Mouse (Mus musculus) MEL (cell line): Measurements from ENCODE around the gene Klhl42. TPM values are rescaled to one million over a fixed set of nuclear protein-coding genes. Genes with fewer than 3 reads are reported as not detected.

Experiments
- DNase-seq: peaks from one replicate; pipeline ENCODE4 v3.0.0; 2011; ENCODE audit warnings: low read depth, low spot score
- H3K27ac ChIP-seq: 2 replicates; pipeline ENCODE4 v1.5.1; 2012; ENCODE audit warnings: low read depth, mild to moderate bottlenecking, control low read depth, low read length, moderate library complexity; ENCODE audit not compliant: control insufficient read depth
- H3K27me3 ChIP-seq, 2 experiments: fragments of 150-350 bp in 1 of 2; sonication (generic) in 1 of 2; 2 replicates each; pipeline ENCODE4 v1.6.1; 2012; ENCODE audit warnings: low read length in 2 of 2, mild to moderate bottlenecking in 2 of 2, improper control_type of control experiment in 1 of 2, moderate library complexity in 1 of 2; ENCODE audit not compliant: insufficient read depth in 2 of 2, control insufficient read depth in 1 of 2
- H3K36me3 ChIP-seq, 2 experiments: 2 replicates each; pipeline ENCODE4 v1.6.1; 2012 to 2014; ENCODE audit warnings: low read length in 2 of 2, improper control_type of control experiment in 1 of 2, inconsistent platforms in 1 of 2, mild to moderate bottlenecking in 1 of 2; ENCODE audit not compliant: insufficient read depth in 2 of 2, control insufficient read depth in 1 of 2
- H3K4me1 ChIP-seq, 2 experiments: fragments of 150-350 bp in 1 of 2; sonication (generic) in 1 of 2; 2 replicates each; pipeline ENCODE4 v1.6.1; 2012; ENCODE audit warnings: low read length in 2 of 2, improper control_type of control experiment in 1 of 2, mild to moderate bottlenecking in 1 of 2; ENCODE audit not compliant: insufficient read depth in 2 of 2, control insufficient read depth in 1 of 2
- H3K4me3 ChIP-seq, 2 experiments: fragments of 150-350 bp in 1 of 2; sonication (generic) in 1 of 2; 2 replicates each; pipeline ENCODE4 v1.5.1; 2012; ENCODE audit warnings: low read depth in 2 of 2, low read length in 2 of 2, mild to moderate bottlenecking in 2 of 2, moderate library complexity in 2 of 2, control low read depth in 1 of 2, improper control_type of control experiment in 1 of 2; ENCODE audit not compliant: control insufficient read depth in 1 of 2, insufficient read depth in 1 of 2
- H3K79me2 ChIP-seq: 2 replicates; pipeline ENCODE4 v1.6.1; 2012; ENCODE audit warnings: mild to moderate bottlenecking, low read length, moderate library complexity; ENCODE audit not compliant: control insufficient read depth, poor library complexity, insufficient read depth
- H3K9ac ChIP-seq: 2 replicates; pipeline ENCODE4 v1.6.1; 2012; ENCODE audit warnings: low read depth, mild to moderate bottlenecking, control low read depth, low read length, moderate library complexity; ENCODE audit not compliant: control insufficient read depth, poor library complexity, severe bottlenecking
- H3K9me3 ChIP-seq: fragments of 150-350 bp; sonication (generic); replicated peaks from 2 replicates; pipeline ENCODE4 v1.6.1; 2012; ENCODE audit warnings: mild to moderate bottlenecking, low read length, improper control_type of control experiment, moderate library complexity; ENCODE audit not compliant: insufficient read depth
- BHLHE40 ChIP-seq: IDR thresholded peaks from 2 replicates; pipeline ENCODE4 v1.6.1; 2012; ENCODE audit warnings: low read depth, mild to moderate bottlenecking, inconsistent platforms, low read length, improper control_type of control experiment, borderline replicate concordance
- CHD1 ChIP-seq: IDR thresholded peaks from 2 replicates; pipeline ENCODE4 v1.6.1; 2012; ENCODE audit warnings: low read depth, mild to moderate bottlenecking, inconsistent platforms, low read length, improper control_type of control experiment
- CTCF ChIP-seq, 3 experiments: IDR thresholded peaks in 2 of 3; conservative IDR thresholded peaks in 1 of 3; 2 replicates each; pipeline ENCODE4 v1.5.1; 2011 to 2012; ENCODE audit warnings: low read length in 3 of 3, low read depth in 2 of 3, mild to moderate bottlenecking in 2 of 3, improper control_type of control experiment in 1 of 3, inconsistent platforms in 1 of 3, mixed read lengths in 1 of 3, moderate library complexity in 1 of 3; ENCODE audit not compliant: control insufficient read depth in 1 of 3, insufficient read depth in 1 of 3, poor library complexity in 1 of 3, severe bottlenecking in 1 of 3
- E2F4 ChIP-seq: IDR thresholded peaks from 2 replicates; pipeline ENCODE4 v1.6.1; 2011; ENCODE audit warnings: low read depth, low read length, improper control_type of control experiment, borderline replicate concordance
- ELF1 ChIP-seq: IDR thresholded peaks from 2 replicates; pipeline ENCODE4 v1.6.1; 2014; ENCODE audit warnings: low read depth, mild to moderate bottlenecking, inconsistent platforms, low read length, improper control_type of control experiment, moderate library complexity
- ETS1 ChIP-seq: IDR thresholded peaks from 2 replicates; pipeline ENCODE4 v1.6.1; 2012; ENCODE audit warnings: low read depth, mild to moderate bottlenecking, inconsistent platforms, low read length, improper control_type of control experiment, moderate library complexity
- GABPA ChIP-seq: IDR thresholded peaks from 2 replicates; pipeline ENCODE4 v1.6.1; 2012; ENCODE audit warnings: low read depth, mild to moderate bottlenecking, inconsistent platforms, low read length, improper control_type of control experiment, moderate library complexity
- GATA1 ChIP-seq: IDR thresholded peaks from 2 replicates; pipeline ENCODE4 v1.6.1; 2011; ENCODE audit warnings: low read depth, low read length, improper control_type of control experiment
- HCFC1 ChIP-seq: IDR thresholded peaks from 2 replicates; pipeline ENCODE4 v1.6.1; 2012; ENCODE audit warnings: low read depth, mild to moderate bottlenecking, inconsistent platforms, low read length, improper control_type of control experiment, moderate library complexity
- JUND ChIP-seq: IDR thresholded peaks from 2 replicates; pipeline ENCODE4 v1.6.1; 2011; ENCODE audit warnings: low read depth, mild to moderate bottlenecking, improper control_type of control experiment, low read length
- MAFK ChIP-seq: IDR thresholded peaks from 2 replicates; pipeline ENCODE4 v1.6.1; 2011; ENCODE audit warnings: low read depth, mild to moderate bottlenecking, low read length, improper control_type of control experiment, borderline replicate concordance
- MEF2A ChIP-seq: IDR thresholded peaks from 2 replicates; pipeline ENCODE4 v1.6.1; 2014; ENCODE audit warnings: low read depth, mild to moderate bottlenecking, inconsistent platforms, low read length, improper control_type of control experiment; ENCODE audit not compliant: poor library complexity, insufficient replicate concordance, severe bottlenecking; ENCODE audit errors: extremely low read depth
- MYB ChIP-seq: IDR thresholded peaks from 2 replicates; pipeline ENCODE4 v1.6.1; 2011; ENCODE audit warnings: mild to moderate bottlenecking, low read depth, low read length, improper control_type of control experiment
- NELFE ChIP-seq: IDR thresholded peaks from 2 replicates; pipeline ENCODE4 v1.6.1; 2011; ENCODE audit warnings: low read depth, low read length, improper control_type of control experiment
- NRF1 ChIP-seq: IDR thresholded peaks from 2 replicates; pipeline ENCODE4 v1.6.1; 2014; ENCODE audit warnings: low read depth, mild to moderate bottlenecking, inconsistent platforms, low read length, improper control_type of control experiment, moderate library complexity; ENCODE audit not compliant: poor library complexity, insufficient read depth, severe bottlenecking
- POLR2A ChIP-seq, 2 experiments: IDR thresholded peaks; 2 replicates each; pipeline ENCODE4 v1.6.1; 2011 to 2012; ENCODE audit warnings: low read length in 2 of 2, mild to moderate bottlenecking in 2 of 2, control low read depth in 1 of 2, improper control_type of control experiment in 1 of 2, low read depth in 1 of 2, moderate library complexity in 1 of 2; ENCODE audit not compliant: control insufficient read depth in 1 of 2, insufficient read depth in 1 of 2, poor library complexity in 1 of 2
- POLR2AphosphoS2 ChIP-seq: IDR thresholded peaks from 2 replicates; pipeline ENCODE4 v1.6.1; 2011; ENCODE audit warnings: low read length, improper control_type of control experiment
- POLR2AphosphoS5 ChIP-seq: IDR thresholded peaks from 2 replicates; pipeline ENCODE4 v1.6.1; 2012; ENCODE audit warnings: low read depth, borderline replicate concordance, mild to moderate bottlenecking, inconsistent platforms, low read length, moderate library complexity, mixed read lengths
- RAD21 ChIP-seq: IDR thresholded peaks from 2 replicates; pipeline ENCODE4 v1.6.1; 2011; ENCODE audit warnings: mild to moderate bottlenecking, low read depth, low read length, improper control_type of control experiment
- RCOR1 ChIP-seq: IDR thresholded peaks from 2 replicates; pipeline ENCODE4 v1.6.1; 2012; ENCODE audit warnings: low read depth, mild to moderate bottlenecking, inconsistent platforms, low read length, improper control_type of control experiment
- SIN3A ChIP-seq: IDR thresholded peaks from 2 replicates; pipeline ENCODE4 v1.6.1; 2012; ENCODE audit warnings: low read length, improper control_type of control experiment, inconsistent platforms
- SMC3 ChIP-seq: IDR thresholded peaks from 2 replicates; pipeline ENCODE4 v1.6.1; 2011; ENCODE audit warnings: low read depth, low read length, improper control_type of control experiment
- TAL1 ChIP-seq: IDR thresholded peaks from 2 replicates; pipeline ENCODE4 v1.6.1; 2012; ENCODE audit warnings: mild to moderate bottlenecking, inconsistent platforms, low read length, moderate library complexity, mixed read lengths
- TBP ChIP-seq: IDR thresholded peaks from 2 replicates; pipeline ENCODE4 v1.8.0; 2011; ENCODE audit warnings: low read depth, low read length, improper control_type of control experiment
- TCF12 ChIP-seq: IDR thresholded peaks from 2 replicates; pipeline ENCODE4 v1.6.1; 2014; ENCODE audit warnings: low read depth, mild to moderate bottlenecking, inconsistent platforms, low read length, improper control_type of control experiment, moderate library complexity
- UBTF ChIP-seq: IDR thresholded peaks from 2 replicates; pipeline ENCODE4 v1.6.1; 2012; ENCODE audit warnings: low read depth, mild to moderate bottlenecking, inconsistent platforms, low read length, improper control_type of control experiment, moderate library complexity, borderline replicate concordance; ENCODE audit not compliant: insufficient read depth
- ZC3H11A ChIP-seq: IDR thresholded peaks from 2 replicates; pipeline ENCODE4 v1.6.1; 2012; ENCODE audit warnings: low read depth, mild to moderate bottlenecking, inconsistent platforms, low read length, improper control_type of control experiment
- ZMIZ1 ChIP-seq: IDR thresholded peaks from 2 replicates; pipeline ENCODE4 v1.6.1; 2012; ENCODE audit warnings: low read depth, mild to moderate bottlenecking, inconsistent platforms, low read length, improper control_type of control experiment, moderate library complexity
- ZNF384 ChIP-seq: IDR thresholded peaks from 2 replicates; pipeline ENCODE4 v1.6.1; 2012; ENCODE audit warnings: low read depth, mild to moderate bottlenecking, inconsistent platforms, low read length, improper control_type of control experiment
- polyA plus RNA-seq, 2 experiments: library from polyadenylated mRNA; stranded (reverse) in 1 of 2; unstranded in 1 of 2; fragments of >175 nt in 1 of 2; fragments of >200 nt in 1 of 2; gene quantifications; 2 replicates each; pipeline versions ENCODE4 v1.2.1 to v1.2.4; 2012; ENCODE audit warnings: low replicate concordance in 2 of 2, low read depth in 1 of 2; ENCODE audit not compliant: insufficient read length in 2 of 2, insufficient read depth in 1 of 2, missing spikeins in 1 of 2
- total RNA-seq: library from RNA; depleted of rRNA; stranded (reverse); fragments of 300-350 nt; gene quantifications from 2 replicates; pipeline ENCODE4 v1.2.3, GENCODE M21; 2012

Gene Klhl42
- total and polyA plus RNA-seq, 3 experiments: 8.2 to 10.9 TPM; not detected in 1

DNA sequence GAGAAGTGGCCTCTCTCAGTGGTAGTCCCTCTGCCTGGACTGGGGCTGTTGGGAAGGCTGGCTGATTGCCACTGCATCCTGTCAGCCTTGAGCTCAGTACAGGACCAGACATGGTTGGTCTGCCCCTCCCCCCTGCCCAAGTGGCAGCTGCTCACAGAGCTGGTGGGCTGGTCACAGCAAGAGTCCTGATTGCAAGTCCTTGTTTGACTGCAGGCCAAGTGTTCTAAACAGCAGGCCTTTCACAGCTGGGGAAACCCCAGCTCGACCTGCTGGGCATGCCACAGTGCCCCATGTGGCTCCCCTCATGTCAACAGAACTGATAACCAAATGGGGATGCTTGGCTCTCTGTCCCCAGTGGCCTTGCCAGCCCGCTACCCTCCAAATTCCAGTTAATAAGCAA is 54.1 kb downstream of the Klhl42 start:
- H3K27me3 ChIP-seq: no peaks in the 10 kb centered on the region
- TF ChIP-seq ZC3H11A (no peak), TBP (no peak), HCFC1 (no peak), E2F4 (no peak), MAFK (no peak), MEF2A (no peak), GATA1 (no peak), GABPA (no peak), ETS1 (no peak), RAD21 (no peak), CTCF (IDR thresholded peaks at IDR 0.05 in 2 of 3, conservative IDR thresholded peaks at IDR 0.05 in 1 of 3; ENCODE audit: control insufficient read depth in 1 of 3, insufficient read depth in 1 of 3, low read depth in 2 of 3, low read length in 3 of 3, poor library complexity in 1 of 3, severe bottlenecking in 1 of 3) (no peak), SIN3A (no peak), TAL1 (no peak), ELF1 (no peak), UBTF (no peak), MYB (no peak), CHD1 (no peak)
- no peak overlapping the region for H3K9ac ChIP-seq
- H3K27ac ChIP-seq: no peak overlapping the region
- H3K9me3 ChIP-seq: no peaks in the 10 kb centered on the region
- no peak for DNase-seq
- no peaks in the 10 kb centered on the region for H3K4me1 ChIP-seq
- no peak overlapping the region for H3K4me3 ChIP-seq
- H3K36me3 ChIP-seq: no peaks in the 10 kb centered on the region
- H3K79me2 ChIP-seq: no peaks in the 10 kb centered on the region

DNA sequence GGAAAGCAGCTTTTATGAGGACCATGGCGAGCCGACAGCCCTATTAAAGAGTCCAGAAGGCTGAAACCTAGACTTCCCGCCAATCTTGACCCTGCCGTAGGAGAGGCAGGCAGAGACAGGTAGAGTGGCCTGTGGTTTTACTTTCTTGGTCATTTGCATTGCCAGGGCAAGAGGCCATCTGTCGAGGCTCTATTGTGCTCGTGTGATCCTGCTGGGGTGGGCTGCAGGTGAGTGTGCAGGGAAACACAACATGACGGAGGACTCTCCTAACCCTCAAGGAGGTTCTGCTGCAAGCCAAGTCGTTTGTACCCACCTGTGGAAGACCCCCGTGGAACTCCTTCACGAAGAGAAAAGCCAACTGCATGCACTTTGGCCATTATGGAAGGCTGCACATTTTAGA is 54.6 kb downstream of the Klhl42 start:
- Histone ChIP-seq H3K9ac (no peak overlapping the region), H3K27me3 (no peaks in the 10 kb centered on the region), H3K9me3 (no peaks in the 10 kb centered on the region), H3K4me3 (no peak overlapping the region), H3K27ac (no peak overlapping the region), H3K4me1 (no peaks in the 10 kb centered on the region), H3K36me3 (no peaks in the 10 kb centered on the region), H3K79me2 (no peaks in the 10 kb centered on the region)
- no peak for DNase-seq
- no peak for TF ChIP-seq MYB
- TF ChIP-seq NELFE: no peak
- no peak for TF ChIP-seq RCOR1
- TF ChIP-seq TBP: no peak
- TF ChIP-seq POLR2AphosphoS5: no peak
- no peak for TF ChIP-seq POLR2AphosphoS2
- TF ChIP-seq ZMIZ1: no peak
- TF ChIP-seq SMC3: no peak
- no peak for TF ChIP-seq POLR2A (IDR thresholded peaks at IDR 0.05; ENCODE audit: control insufficient read depth in 1 of 2, insufficient read depth in 1 of 2, low read depth in 1 of 2, low read length in 2 of 2, poor library complexity in 1 of 2)
- no peak for TF ChIP-seq E2F4
- no peak for TF ChIP-seq TAL1
- no peak for TF ChIP-seq NRF1
- no peak for TF ChIP-seq ZNF384
- no peak for TF ChIP-seq HCFC1
- no peak for TF ChIP-seq GABPA
- no peak for TF ChIP-seq BHLHE40
- no peak for TF ChIP-seq MEF2A
- no peak for TF ChIP-seq TCF12
- TF ChIP-seq ZC3H11A: no peak
- no peak for TF ChIP-seq JUND
